Mouse (Mus musculus): Measurements from ENCODE around the gene Slc39a10.
A peak's percentile ranks its signal among the peaks of the same experiment; 100 is the strongest.

Slc39a10 gene

GRCm38 (mm10) chr1:46892752-46893151, at the start of gene Slc39a10:
Slc39a10 (minus strand) TSS chr1:46892852.
- DNase-seq (ENCODE audit: low spot score), result no peak

- no peak for DNase-seq (ENCODE audit: low spot score)
Observed at GRCm38 (mm10) chr1:46939295-46939694, 46.6 kb upstream of the Slc39a10 start.

GRCm38 (mm10) chr1:46937641-46938040, 45.0 kb upstream of the Slc39a10 start:
- no peak for DNase-seq (ENCODE audit: low spot score)

- DNase-seq (ENCODE audit: low spot score), result no peak
Observed at GRCm38 (mm10) chr1:46927104-46927503, 34.5 kb upstream of the Slc39a10 start.

GRCm38 (mm10) chr1:46926239-46926638, 33.6 kb upstream of the Slc39a10 start:
- no peak for DNase-seq (ENCODE audit: low spot score)

- no peak for DNase-seq (ENCODE audit: low spot score)
Observed at GRCm38 (mm10) chr1:46924992-46925391, 32.3 kb upstream of the Slc39a10 start.

- DNase-seq (ENCODE audit: low spot score), result no peak
Observed at GRCm38 (mm10) chr1:46922904-46923303, 30.3 kb upstream of the Slc39a10 start.

GRCm38 (mm10) chr1:46921630-46922029, 29.0 kb upstream of the Slc39a10 start:
- no peak for DNase-seq (ENCODE audit: low spot score)

- no peak for DNase-seq (ENCODE audit: low spot score)
Observed at GRCm38 (mm10) chr1:46916237-46916636, 23.6 kb upstream of the Slc39a10 start.

GRCm38 (mm10) chr1:46914349-46914748, 21.7 kb upstream of the Slc39a10 start:
- peak; percentile 6 for DNase-seq (ENCODE audit: low spot score)

- DNase-seq (ENCODE audit: low spot score), result no peak
Observed at GRCm38 (mm10) chr1:46912506-46913156, 20.0 kb upstream of the Slc39a10 start.

GRCm38 (mm10) chr1:46910154-46910553, 17.5 kb upstream of the Slc39a10 start:
- DNase-seq (ENCODE audit: low spot score), result no peak

- no peak for DNase-seq (ENCODE audit: low spot score)
Observed at GRCm38 (mm10) chr1:46905706-46906105, 13.1 kb upstream of the Slc39a10 start.

GRCm38 (mm10) chr1:46902102-46902683, 9.5 kb upstream of the Slc39a10 start:
- no peak for DNase-seq (ENCODE audit: low spot score)

- DNase-seq (ENCODE audit: low spot score), result no peak
Observed at GRCm38 (mm10) chr1:46894281-46894842, 1.7 kb upstream of the Slc39a10 start.

- no peak for DNase-seq (ENCODE audit: low spot score)
Observed at GRCm38 (mm10) chr1:46888726-46889125, 3.9 kb downstream of the Slc39a10 start.

- no peak for DNase-seq (ENCODE audit: low spot score)
Observed at GRCm38 (mm10) chr1:46888324-46888723, 4.3 kb downstream of the Slc39a10 start.

GRCm38 (mm10) chr1:46887908-46888307, 4.7 kb downstream of the Slc39a10 start:
- no peak for DNase-seq (ENCODE audit: low spot score)

- DNase-seq (ENCODE audit: low spot score), result no peak
Observed at GRCm38 (mm10) chr1:46886091-46886490, 6.6 kb downstream of the Slc39a10 start.

- DNase-seq (ENCODE audit: low spot score), result no peak
Observed at GRCm38 (mm10) chr1:46885231-46885630, 7.4 kb downstream of the Slc39a10 start.

GRCm38 (mm10) chr1:46879951-46880350, 12.7 kb downstream of the Slc39a10 start:
- DNase-seq (ENCODE audit: low spot score), result no peak

- DNase-seq (ENCODE audit: low spot score), result no peak
Observed at GRCm38 (mm10) chr1:46873770-46874169, 18.9 kb downstream of the Slc39a10 start.

- no peak for DNase-seq (ENCODE audit: low spot score)
Observed at GRCm38 (mm10) chr1:46869788-46870187, 22.9 kb downstream of the Slc39a10 start.

Measured in c-Kit-positive CD71-positive TER-119-positive erythroid progenitor cells, embryonic 14.5 days (primary cell).